7 mouse cellular contexts compared by ENCODE assay signal in genomic region chr19:3576451-3577264, GRCm38 (mm10). TPM values are rescaled to one million over a fixed set of nuclear protein-coding genes. Genes with fewer than 3 reads are reported as not detected.
A peak's percentile ranks its signal among the peaks of the same experiment; 100 is the strongest.
DNase-seq lines count a peak whose midpoint lies in the region; ATAC-seq lines count a peak whose summit lies in the region.

No protein-coding gene starts in this region.

- no peaks in the 10 kb centered on the region for H3K9me3 ChIP-seq in megakaryocyte, embryonic 14.5 days
- H3K9me3 ChIP-seq in forebrain, embryonic 13.5 days (replicated peaks): no peaks in the 10 kb centered on the region
- H3K9me3 ChIP-seq in stomach, embryonic 15.5 days: no peaks in the 10 kb centered on the region

- H3K36me3 ChIP-seq in megakaryocyte, embryonic 14.5 days (replicated peaks; ENCODE audit: low read length): peaks cover 4% of the 10 kb centered on the region
- no peaks in the 10 kb centered on the region for H3K36me3 ChIP-seq in forebrain, embryonic 13.5 days (ENCODE audit: poor library complexity, severe bottlenecking)
- H3K36me3 ChIP-seq in stomach, embryonic 15.5 days: no peaks in the 10 kb centered on the region

- 0 out of 2 replicates have a peak overlapping the region, but pooled peaks have one; percentile 6 for H3K9ac ChIP-seq in forebrain, embryonic 13.5 days
- no peak overlapping the region for H3K9ac ChIP-seq in stomach, embryonic 15.5 days

- ATAC-seq in megakaryocyte, adult 5-6 weeks (ENCODE audit: poor library complexity, severe bottlenecking): no peak
- no peak; the same call in 1 of the 2 replicates for ATAC-seq in forebrain, embryonic 13.5 days
- no peak for ATAC-seq in stomach, embryonic 15.5 days (ENCODE audit: insufficient read depth, low FRiP score, low read depth)

- peak overlapping the region; percentile 49 for H3K4me2 ChIP-seq in forebrain, embryonic 13.5 days
- peak overlapping the region; percentile 47 for H3K4me2 ChIP-seq in stomach, embryonic 15.5 days

- peak overlapping the region; percentile 90 for H3K27ac ChIP-seq in forebrain, embryonic 13.5 days
- peak overlapping the region; percentile 97; the same call in 1 of the 2 replicates for H3K27ac ChIP-seq in stomach, embryonic 15.5 days

- no peaks in the 10 kb centered on the region for H3K27me3 ChIP-seq in megakaryocyte, embryonic 14.5 days (replicated peaks)
- no peaks in the 10 kb centered on the region for H3K27me3 ChIP-seq in forebrain, embryonic 13.5 days
- no peaks in the 10 kb centered on the region for H3K27me3 ChIP-seq in stomach, embryonic 15.5 days (replicated peaks)

- H3K4me3 ChIP-seq in megakaryocyte, embryonic 14.5 days (replicated peaks): peak overlapping the region; percentile 97
- H3K4me3 ChIP-seq in forebrain, embryonic 13.5 days: peak overlapping the region; percentile 89
- peak overlapping the region; percentile 96 for H3K4me3 ChIP-seq in stomach, embryonic 15.5 days (replicated peaks)

- peak; percentile 44 for DNase-seq in liver
- DNase-seq in right cerebral cortex, adult 18-20 months: no peak
- no peak for DNase-seq in adrenal gland, adult 18-20 months (ENCODE audit: low spot score in 2 of 2)

- H3K4me1 ChIP-seq in megakaryocyte, embryonic 14.5 days: peaks cover 57% of the 10 kb centered on the region
- H3K4me1 ChIP-seq in forebrain, embryonic 13.5 days: peaks cover 27% of the 10 kb centered on the region
- H3K4me1 ChIP-seq in stomach, embryonic 15.5 days: peaks cover 13% of the 10 kb centered on the region

- 73% methylated on average over 5 of the region's 5 CpGs for WGBS in forebrain, embryonic 13.5 days
- 69% methylated on average over 5 of the region's 5 CpGs for WGBS in stomach, embryonic 15.5 days

RNA-seq across cellular contexts. Expression of gene Ppp6r3, which starts 1.1 kb away (rescaled TPM):
- 17.5 and 45.1 TPM in 2 replicates for polyA plus RNA-seq in megakaryocyte, embryonic 14.5 days (2012; ENCODE audit: insufficient read depth, low replicate concordance)
- 77.7 and 92.8 TPM in 2 replicates for total RNA-seq in megakaryocyte, adult 5-6 weeks (2015)
- total RNA-seq in megakaryocyte, adult 5-6 weeks (2017): 87.2 and 94.5 TPM in 2 replicates
- 64.4 and 72.2 TPM in 2 replicates for polyA plus RNA-seq in forebrain, embryonic 13.5 days (2015; fragmentation: Nextera tagmentation; extraction: Ambion mirVana)
- 46.1 and 50.6 TPM in 2 replicates for polyA plus RNA-seq in stomach, embryonic 15.5 days (2015; fragmentation: Nextera tagmentation; extraction: Ambion mirVana)
- 100 to 1,000 TPM in 1 of 2 experiments, 10 to 100 TPM in 1; 82.6 to 101 TPM for total RNA-seq in adrenal gland, adult 18-20 months (2021)
